Mouse (Mus musculus): ENCODE measurements around the gene Rc3h1. TPM values are rescaled to one million over a fixed set of nuclear protein-coding genes. Genes with fewer than 3 reads are reported as not detected.
"Not testable (repeated sequence)": the region's sequence is repeated elsewhere in the genome, so short reads cannot be mapped to it uniquely, and the experiment has no call there.

Gene Rc3h1
- 36.6 and 41.2 TPM in 2 replicates for polyA plus RNA-seq (2012; rRNA removed)

- Histone ChIP-seq H3K36me3 (ENCODE audit: control insufficient read depth, insufficient read depth, low read length) (no peaks in the 10 kb centered on the region), H3K4me1 (replicated peaks; ENCODE audit: control insufficient read depth, insufficient read depth, low read length) (no peaks in the 10 kb centered on the region), H3K27ac (ENCODE audit: control insufficient read depth, insufficient read depth, low read length) (peak within 1 kb of the TSS; percentile 34; the same call in 1 of the 2 replicates), H3K4me3 (ENCODE audit: control insufficient read depth, insufficient read depth, low read length) (peak within 1 kb of the TSS; percentile 67), H3K27me3 (ENCODE audit: control insufficient read depth, insufficient read depth, low read length) (no peaks in the 10 kb centered on the region)
- under 1% methylated on average over 45 of the region's 45 CpGs for WGBS
- DNase-seq = peak; percentile 99
- peak; percentile 95 for TF ChIP-seq POLR2A (IDR thresholded peaks at IDR 0.05; ENCODE audit: control insufficient read depth, extremely low read depth, insufficient read depth, low read length, poor library complexity)
- 0 out of 2 replicates have a peak, but pooled peaks have one; percentile 54 for TF ChIP-seq CTCF (IDR thresholded peaks at IDR 0.05; ENCODE audit: borderline replicate concordance, control insufficient read depth, extremely low read depth, insufficient read depth, low read length, poor library complexity)
Observed at GRCm38 (mm10) chr1:160906057-160906557, at the start of gene Rc3h1. Rc3h1 (plus strand) TSS chr1:160906418.

GRCm38 (mm10) chr1:160858132-160858531 is 48.1 kb upstream of the Rc3h1 start:
- H3K36me3 ChIP-seq (ENCODE audit: control insufficient read depth, insufficient read depth, low read length) = no peaks in the 10 kb centered on the region
- no peak overlapping the region for H3K27ac ChIP-seq (ENCODE audit: control insufficient read depth, insufficient read depth, low read length)
- no peaks in the 10 kb centered on the region for H3K4me1 ChIP-seq (replicated peaks; ENCODE audit: control insufficient read depth, insufficient read depth, low read length)
- no peak overlapping the region for H3K4me3 ChIP-seq (ENCODE audit: control insufficient read depth, insufficient read depth, low read length)
- H3K27me3 ChIP-seq (ENCODE audit: control insufficient read depth, insufficient read depth, low read length) = no peaks in the 10 kb centered on the region
- no peak for TF ChIP-seq POLR2A (IDR thresholded peaks at IDR 0.05; ENCODE audit: control insufficient read depth, extremely low read depth, insufficient read depth, low read length, poor library complexity)
- TF ChIP-seq CTCF (IDR thresholded peaks at IDR 0.05; ENCODE audit: borderline replicate concordance, control insufficient read depth, extremely low read depth, insufficient read depth, low read length, poor library complexity) = no peak
- no peak for DNase-seq
- 97% methylated on average over 3 of the region's 3 CpGs for WGBS

- not testable (repeated sequence) for H3K4me3 ChIP-seq (ENCODE audit: control insufficient read depth, insufficient read depth, low read length); H3K27ac ChIP-seq (ENCODE audit: control insufficient read depth, insufficient read depth, low read length); DNase-seq; H3K36me3 ChIP-seq (ENCODE audit: control insufficient read depth, insufficient read depth, low read length); H3K4me1 ChIP-seq (replicated peaks; ENCODE audit: control insufficient read depth, insufficient read depth, low read length); H3K27me3 ChIP-seq (ENCODE audit: control insufficient read depth, insufficient read depth, low read length)
Observed at GRCm38 (mm10) chr1:160859874-160860273, 46.3 kb upstream of the Rc3h1 start.

GRCm38 (mm10) chr1:160861142-160861541 is 45.1 kb upstream of the Rc3h1 start:
- TF ChIP-seq POLR2A (IDR thresholded peaks at IDR 0.05; ENCODE audit: control insufficient read depth, extremely low read depth, insufficient read depth, low read length, poor library complexity) = no peak
- TF ChIP-seq CTCF (IDR thresholded peaks at IDR 0.05; ENCODE audit: borderline replicate concordance, control insufficient read depth, extremely low read depth, insufficient read depth, low read length, poor library complexity) = no peak
- Histone ChIP-seq H3K4me3 (ENCODE audit: control insufficient read depth, insufficient read depth, low read length) (no peak overlapping the region), H3K4me1 (replicated peaks; ENCODE audit: control insufficient read depth, insufficient read depth, low read length) (no peaks in the 10 kb centered on the region), H3K27ac (ENCODE audit: control insufficient read depth, insufficient read depth, low read length) (no peak overlapping the region), H3K27me3 (ENCODE audit: control insufficient read depth, insufficient read depth, low read length) (no peaks in the 10 kb centered on the region), H3K36me3 (ENCODE audit: control insufficient read depth, insufficient read depth, low read length) (no peaks in the 10 kb centered on the region)
- 98% methylated on average over 2 of the region's 2 CpGs for WGBS
- DNase-seq = no peak

- DNase-seq = no peak
- TF ChIP-seq POLR2A (IDR thresholded peaks at IDR 0.05; ENCODE audit: control insufficient read depth, extremely low read depth, insufficient read depth, low read length, poor library complexity) = no peak
- no peak for TF ChIP-seq CTCF (IDR thresholded peaks at IDR 0.05; ENCODE audit: borderline replicate concordance, control insufficient read depth, extremely low read depth, insufficient read depth, low read length, poor library complexity)
- WGBS = 97% methylated on average over 1 of the region's 1 CpGs
- Histone ChIP-seq H3K36me3 (ENCODE audit: control insufficient read depth, insufficient read depth, low read length) (no peaks in the 10 kb centered on the region), H3K27ac (ENCODE audit: control insufficient read depth, insufficient read depth, low read length) (no peak overlapping the region), H3K4me1 (replicated peaks; ENCODE audit: control insufficient read depth, insufficient read depth, low read length) (no peaks in the 10 kb centered on the region), H3K4me3 (ENCODE audit: control insufficient read depth, insufficient read depth, low read length) (no peak overlapping the region), H3K27me3 (ENCODE audit: control insufficient read depth, insufficient read depth, low read length) (no peaks in the 10 kb centered on the region)
Observed at GRCm38 (mm10) chr1:160861632-160862031, 44.6 kb upstream of the Rc3h1 start.

GRCm38 (mm10) chr1:160863027-160863426 is 43.2 kb upstream of the Rc3h1 start:
- DNase-seq = peak; percentile 9
- H3K4me3 ChIP-seq (ENCODE audit: control insufficient read depth, insufficient read depth, low read length) = no peak overlapping the region
- H3K27ac ChIP-seq (ENCODE audit: control insufficient read depth, insufficient read depth, low read length) = no peak overlapping the region
- no peaks in the 10 kb centered on the region for H3K36me3 ChIP-seq (ENCODE audit: control insufficient read depth, insufficient read depth, low read length)
- H3K4me1 ChIP-seq (replicated peaks; ENCODE audit: control insufficient read depth, insufficient read depth, low read length) = no peaks in the 10 kb centered on the region
- WGBS = 53% methylated on average over 4 of the region's 4 CpGs
- no peaks in the 10 kb centered on the region for H3K27me3 ChIP-seq (ENCODE audit: control insufficient read depth, insufficient read depth, low read length)
- no peak for TF ChIP-seq POLR2A (IDR thresholded peaks at IDR 0.05; ENCODE audit: control insufficient read depth, extremely low read depth, insufficient read depth, low read length, poor library complexity)
- TF ChIP-seq CTCF (IDR thresholded peaks at IDR 0.05; ENCODE audit: borderline replicate concordance, control insufficient read depth, extremely low read depth, insufficient read depth, low read length, poor library complexity) = no peak

- 70% methylated on average over 1 of the region's 1 CpGs for WGBS
- DNase-seq = no peak
- H3K27ac ChIP-seq (ENCODE audit: control insufficient read depth, insufficient read depth, low read length) = no peak overlapping the region
- TF ChIP-seq POLR2A (IDR thresholded peaks at IDR 0.05; ENCODE audit: control insufficient read depth, extremely low read depth, insufficient read depth, low read length, poor library complexity) (no peak), CTCF (IDR thresholded peaks at IDR 0.05; ENCODE audit: borderline replicate concordance, control insufficient read depth, extremely low read depth, insufficient read depth, low read length, poor library complexity) (no peak)
- no peaks in the 10 kb centered on the region for H3K27me3 ChIP-seq (ENCODE audit: control insufficient read depth, insufficient read depth, low read length)
- no peaks in the 10 kb centered on the region for H3K36me3 ChIP-seq (ENCODE audit: control insufficient read depth, insufficient read depth, low read length)
- H3K4me3 ChIP-seq (ENCODE audit: control insufficient read depth, insufficient read depth, low read length) = no peak overlapping the region
- H3K4me1 ChIP-seq (replicated peaks; ENCODE audit: control insufficient read depth, insufficient read depth, low read length) = no peaks in the 10 kb centered on the region
Observed at GRCm38 (mm10) chr1:160874757-160875156, 31.5 kb upstream of the Rc3h1 start.

All from thymus, adult 2 months (tissue).